Mouse (Mus musculus): ENCODE measurements around the gene Gss.

DNA sequence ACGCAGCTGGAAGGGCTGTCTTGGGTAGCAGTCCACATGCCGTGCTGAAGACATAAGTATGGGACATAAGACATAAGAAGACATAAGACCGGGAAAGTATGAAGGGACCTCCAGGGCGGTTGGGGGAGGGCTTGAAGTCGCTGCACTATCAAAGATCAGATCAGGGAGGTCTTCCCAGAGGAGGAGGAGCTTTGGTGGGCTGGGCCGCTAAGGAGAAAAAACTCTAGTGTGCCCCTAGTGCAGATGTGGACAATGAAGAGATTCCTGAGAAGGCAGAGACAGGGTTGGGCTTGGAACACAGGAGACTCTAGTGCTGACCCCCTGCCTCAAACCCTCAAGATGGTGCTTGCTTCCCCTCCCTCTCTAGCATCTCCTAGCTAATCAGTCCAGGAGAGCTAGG lies 24.4 kb upstream of the Gss start:
- TF ChIP-seq POLR2A (IDR thresholded peaks at IDR 0.05; ENCODE audit: extremely low read depth, insufficient read depth, low read length) (no peak), CTCF (IDR thresholded peaks at IDR 0.05; ENCODE audit: extremely low read depth, insufficient read depth, low read length) (no peak)

All from cortical plate, adult 2 months (tissue).